Mouse (Mus musculus) G1E (cell line): ENCODE measurements around the gene Agtrap. TPM values are rescaled to one million over a fixed set of nuclear protein-coding genes. Genes with fewer than 3 reads are reported as not detected.

Experiments
- ATAC-seq: 2 replicates; pipeline ENCODE4 v1.8.0; 2016; ENCODE audit warnings: mild to moderate bottlenecking; ENCODE audit not compliant: insufficient number of reproducible peaks, poor library complexity, low FRiP score, severe bottlenecking; ENCODE audit errors: extremely low read depth
- DNase-seq: peaks from one replicate; pipeline ENCODE4 v3.0.0; 2012; ENCODE audit warnings: low spot score
- H3K27me3 ChIP-seq: 2 replicates; pipeline ENCODE4 v1.6.1; 2012; ENCODE audit warnings: mild to moderate bottlenecking, low read length, inconsistent platforms; ENCODE audit not compliant: insufficient read depth
- H3K36me3 ChIP-seq: replicated peaks from 2 replicates; pipeline ENCODE3; 2012; ENCODE audit warnings: mild to moderate bottlenecking, inconsistent platforms
- H3K4me1 ChIP-seq: 2 replicates; pipeline ENCODE4 v1.6.1; 2012; ENCODE audit warnings: low read depth, low read length, inconsistent platforms, mixed read lengths; ENCODE audit not compliant: insufficient read depth
- H3K4me3 ChIP-seq: 2 replicates; pipeline ENCODE4 v1.5.1; 2012; ENCODE audit warnings: low read depth, mild to moderate bottlenecking, inconsistent platforms, low read length, moderate library complexity, mixed read lengths
- H3K9me3 ChIP-seq: replicated peaks from 2 replicates; pipeline ENCODE4 v1.6.1; 2012; ENCODE audit warnings: inconsistent platforms
- CTCF ChIP-seq: IDR thresholded peaks from 2 replicates; pipeline ENCODE4 v1.5.1; 2012; ENCODE audit warnings: low read depth, low read length, inconsistent platforms, mixed read lengths
- GATA1 ChIP-seq: IDR thresholded peaks from 2 replicates; pipeline ENCODE4 v1.6.1; 2012; ENCODE audit warnings: borderline replicate concordance, low read length, inconsistent platforms, mixed read lengths
- GATA2 ChIP-seq: IDR thresholded peaks from 2 replicates; pipeline ENCODE4 v1.6.1; 2012; ENCODE audit warnings: low read depth, low read length, inconsistent platforms, borderline replicate concordance
- POLR2AphosphoS5 ChIP-seq: IDR thresholded peaks from 2 replicates; pipeline ENCODE4 v1.6.1; 2012; ENCODE audit warnings: low read depth, low read length, inconsistent platforms; ENCODE audit not compliant: insufficient replicate concordance
- TAL1 ChIP-seq: conservative IDR thresholded peaks from 2 replicates; pipeline ENCODE4 v1.6.1; 2012; ENCODE audit warnings: low read depth, low read length, inconsistent platforms, mixed read lengths
- polyA plus RNA-seq: library from polyadenylated mRNA; stranded (reverse); fragments of >175 nt; gene quantifications from 2 replicates; pipeline ENCODE4 v1.2.3, GENCODE M21; 2012
- total RNA-seq, 2 experiments: library from RNA; stranded (forward) in 1 of 2; stranded (reverse) in 1 of 2; fragments of 200-1000 nt in 1 of 2; fragments of >200 nt in 1 of 2; fragmentation: Nextera tagmentation in 1 of 2; gene quantifications; 2 replicates each; pipeline ENCODE4 v1.2.3; 2014 to 2017

Gene Agtrap
- total and polyA plus RNA-seq, 3 experiments = 6.4 to 9.4 (median 7.7) TPM

DNA sequence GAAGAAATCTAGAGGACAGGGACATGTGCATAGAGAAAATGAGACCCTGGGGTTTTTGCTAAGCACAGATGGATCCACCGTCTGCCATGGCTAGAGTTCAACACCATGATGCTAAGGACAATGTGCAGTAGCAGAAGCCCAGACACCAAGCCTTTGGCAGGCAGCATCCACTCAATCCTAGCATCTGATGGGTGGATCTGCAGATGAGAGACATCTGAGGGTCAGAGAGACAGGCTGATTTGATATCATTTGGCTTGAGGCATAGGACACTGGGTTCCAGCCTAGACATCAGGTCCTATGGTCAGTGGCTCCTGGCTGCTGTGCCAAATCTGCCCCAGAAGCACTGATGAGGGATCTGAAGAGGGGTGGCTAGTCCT is 7.2 kb downstream of the Agtrap start:
- ATAC-seq (no peak), DNase-seq (no peak)
- no peaks in the 10 kb centered on the region for H3K27me3 ChIP-seq
- TF ChIP-seq GATA2 = no peak
- TF ChIP-seq CTCF = no peak
- no peak for TF ChIP-seq POLR2AphosphoS5
- TF ChIP-seq GATA1 = no peak
- no peak for TF ChIP-seq TAL1
- H3K4me3 ChIP-seq = no peak overlapping the region
- H3K36me3 ChIP-seq = peaks cover 53% of the 10 kb centered on the region
- H3K4me1 ChIP-seq = peaks cover 22% of the 10 kb centered on the region
- no peaks in the 10 kb centered on the region for H3K9me3 ChIP-seq

DNA sequence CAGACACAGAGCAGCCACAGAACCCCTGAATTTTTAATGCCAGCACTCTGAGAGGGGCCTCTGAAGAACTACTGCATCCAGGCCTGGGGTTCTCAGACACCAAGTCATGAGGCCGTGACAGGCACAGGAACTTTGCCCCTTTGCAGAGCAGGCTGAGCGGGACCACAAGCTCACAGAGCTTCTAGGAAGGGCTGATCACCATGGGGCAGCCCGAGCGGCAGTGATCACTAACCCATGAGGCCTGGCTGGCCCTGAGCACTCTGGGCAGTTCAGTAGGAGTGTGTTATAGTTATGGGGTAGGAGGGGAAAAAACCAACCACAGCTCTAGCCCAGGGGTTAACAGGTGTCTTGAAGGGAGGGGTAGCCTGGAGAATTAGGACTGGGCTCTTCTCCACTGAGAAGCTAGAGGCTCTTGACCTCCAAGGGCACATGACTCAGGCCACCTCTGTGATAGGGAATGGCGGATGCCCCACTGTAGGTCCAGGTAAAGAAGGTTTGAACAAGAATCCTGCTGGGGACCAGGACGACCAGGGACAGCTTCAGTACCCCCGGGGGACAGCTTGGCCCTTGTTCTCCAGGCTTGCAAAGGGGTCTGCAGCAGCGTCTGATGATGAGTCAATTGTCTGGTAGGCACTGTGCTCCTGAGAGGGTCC is 7.8 kb downstream of the Agtrap start:
- DNase-seq = no peak
- TF ChIP-seq GATA2 (no peak), TAL1 (no peak), POLR2AphosphoS5 (no peak), CTCF (no peak), GATA1 (no peak)
- no peaks in the 10 kb centered on the region for H3K9me3 ChIP-seq
- peaks cover 17% of the 10 kb centered on the region for H3K4me1 ChIP-seq
- H3K4me3 ChIP-seq = no peak overlapping the region
- no peak for ATAC-seq
- peaks cover 1% of the 10 kb centered on the region; the same call in 1 of the 2 replicates for H3K27me3 ChIP-seq
- H3K36me3 ChIP-seq = peaks cover 48% of the 10 kb centered on the region

DNA sequence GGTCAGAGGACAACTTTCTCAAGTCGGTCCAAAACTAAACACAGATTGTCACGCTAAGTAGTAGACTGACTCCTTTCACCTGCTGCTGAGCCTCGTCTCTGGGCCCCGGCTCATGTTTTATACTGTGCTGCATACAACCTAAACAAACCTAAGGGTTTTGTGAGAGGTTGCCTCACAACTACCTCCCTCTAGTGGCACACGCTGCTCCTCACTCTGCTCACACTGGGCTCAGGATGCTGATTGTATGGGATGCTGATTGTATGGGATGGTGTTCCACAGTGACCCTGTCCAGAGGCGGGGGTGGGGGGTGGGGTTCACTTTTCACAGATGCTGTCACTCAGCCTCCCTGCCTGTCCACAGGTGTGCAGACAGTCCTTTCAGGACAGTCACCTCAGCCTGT is 8.6 kb downstream of the Agtrap start:
- TF ChIP-seq GATA1 = no peak
- TF ChIP-seq CTCF = no peak
- TF ChIP-seq TAL1 = no peak
- TF ChIP-seq GATA2 = no peak
- TF ChIP-seq POLR2AphosphoS5 = no peak
- H3K9me3 ChIP-seq = no peaks in the 10 kb centered on the region
- ATAC-seq = no peak
- no peak for DNase-seq
- H3K4me1 ChIP-seq = peaks cover 10% of the 10 kb centered on the region
- H3K36me3 ChIP-seq = peaks cover 45% of the 10 kb centered on the region
- H3K27me3 ChIP-seq = peaks cover 4% of the 10 kb centered on the region; the same call in 1 of the 2 replicates
- no peak overlapping the region for H3K4me3 ChIP-seq

GRCm38 (mm10) chr4:148075881-148076280 is 11.9 kb downstream of the Agtrap start:
- ATAC-seq (no peak), DNase-seq (no peak)
- H3K36me3 ChIP-seq = peaks cover 20% of the 10 kb centered on the region
- no peak overlapping the region for H3K4me3 ChIP-seq
- H3K4me1 ChIP-seq = no peaks in the 10 kb centered on the region; the same call in 1 of the 2 replicates
- H3K27me3 ChIP-seq = peaks cover 21% of the 10 kb centered on the region
- no peaks in the 10 kb centered on the region for H3K9me3 ChIP-seq
- TF ChIP-seq GATA1 (no peak), GATA2 (no peak), CTCF (no peak), TAL1 (no peak), POLR2AphosphoS5 (no peak)

DNA sequence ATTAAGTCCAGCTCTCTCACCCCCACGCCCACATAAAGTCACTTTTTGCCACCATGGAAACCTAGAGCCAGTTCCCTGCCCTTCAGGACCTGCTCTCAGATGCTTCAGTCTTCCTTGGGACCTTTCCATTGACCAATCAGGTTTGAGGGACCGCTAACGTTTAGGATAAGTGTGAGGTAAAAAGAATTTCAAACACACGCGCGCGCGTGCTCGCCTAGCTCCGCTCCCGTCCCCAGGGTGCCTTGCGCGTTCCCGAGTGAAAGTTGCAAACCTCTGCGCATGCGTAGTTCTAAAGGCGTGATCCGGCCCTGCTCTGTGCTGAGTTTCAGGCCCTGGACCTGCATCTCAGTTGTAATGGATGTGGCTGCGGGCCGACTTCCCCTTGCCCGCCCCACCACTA is 12.6 kb downstream of the Agtrap start:
- ATAC-seq (no peak), DNase-seq (no peak)
- Histone ChIP-seq H3K36me3 (peaks cover 13% of the 10 kb centered on the region), H3K4me3 (no peak overlapping the region), H3K27me3 (peaks cover 25% of the 10 kb centered on the region), H3K4me1 (no peaks in the 10 kb centered on the region; the same call in 1 of the 2 replicates), H3K9me3 (no peaks in the 10 kb centered on the region)
- TF ChIP-seq GATA2 (no peak), CTCF (no peak), POLR2AphosphoS5 (no peak)

- TF ChIP-seq GATA2 = no peak
- TF ChIP-seq GATA1 = no peak
- no peak for TF ChIP-seq POLR2AphosphoS5
- no peak for TF ChIP-seq TAL1
- no peak for TF ChIP-seq CTCF
- ATAC-seq (no peak), DNase-seq (no peak)
- Histone ChIP-seq H3K4me3 (no peak overlapping the region), H3K4me1 (no peaks in the 10 kb centered on the region; the same call in 1 of the 2 replicates), H3K36me3 (peaks cover 7% of the 10 kb centered on the region), H3K9me3 (no peaks in the 10 kb centered on the region), H3K27me3 (peaks cover 28% of the 10 kb centered on the region)
These were observed 13.2 kb downstream of the Agtrap start for GRCm38 (mm10) chr4:148074521-148075189.
